Mouse (Mus musculus) erythroid progenitor cell, adult 5-6 weeks (primary cell): ENCODE results near the gene Zdhhc18. TPM values are rescaled to one million over a fixed set of nuclear protein-coding genes. Genes with fewer than 3 reads are reported as not detected.

Experiments
- ATAC-seq: replicated peaks from 2 replicates; pipeline ENCODE4 v1.8.0; 2016; ENCODE audit warnings: moderate number of reproducible peaks, mild to moderate bottlenecking, moderate TSS enrichment, inconsistent platforms; ENCODE audit not compliant: poor library complexity, low FRiP score, severe bottlenecking
- total RNA-seq, 2 experiments: library from RNA; stranded (forward) in 1 of 2; stranded (reverse) in 1 of 2; fragments of 150-400 nt in 1 of 2; fragments of 186-747, 209-891 nt in 1 of 2; gene quantifications; 2 replicates each; pipeline versions ENCODE4 v1.2.3 to v1.2.4; 2015 to 2017; ENCODE audit warnings: low replicate concordance in 2 of 2

Zdhhc18 gene
- total RNA-seq, 2 experiments from 2014 or later = 3.9 to 19.3 TPM

GRCm38 (mm10) chr4:133612416-133612815 is 37.5 kb downstream of the Zdhhc18 start:
- no peak for ATAC-seq

GRCm38 (mm10) chr4:133611815-133612214 is 38.1 kb downstream of the Zdhhc18 start:
- no peak for ATAC-seq

GRCm38 (mm10) chr4:133609719-133610118 is 40.2 kb downstream of the Zdhhc18 start:
- peak; percentile 81 for ATAC-seq

GRCm38 (mm10) chr4:133607284-133607683 is 42.7 kb downstream of the Zdhhc18 start:
- ATAC-seq = no peak

- no peak for ATAC-seq
Measured at GRCm38 (mm10) chr4:133605330-133605729, 44.6 kb downstream of the Zdhhc18 start.

- no peak for ATAC-seq
Measured at GRCm38 (mm10) chr4:133604856-133605255, 45.1 kb downstream of the Zdhhc18 start.

GRCm38 (mm10) chr4:133604175-133604574 is 45.8 kb downstream of the Zdhhc18 start:
- no peak for ATAC-seq

GRCm38 (mm10) chr4:133603056-133603455 is 46.9 kb downstream of the Zdhhc18 start:
- ATAC-seq = no peak

GRCm38 (mm10) chr4:133601721-133602218 is 48.2 kb downstream of the Zdhhc18 start, which contains the start of gene Sfn:
Gene Sfn, minus strand, starts transcription at chr4:133602168.
- 0 out of 2 replicates have a peak, but pooled peaks have one; percentile 13 for ATAC-seq

GRCm38 (mm10) chr4:133600306-133600705 is 49.6 kb downstream of the Zdhhc18 start:
- no peak for ATAC-seq

GRCm38 (mm10) chr4:133599571-133600073 is 50.3 kb downstream of the Zdhhc18 start:
- ATAC-seq = peak; percentile 95

GRCm38 (mm10) chr4:133599116-133599515 is 50.8 kb downstream of the Zdhhc18 start:
- no peak for ATAC-seq

- no peak for ATAC-seq
Measured at GRCm38 (mm10) chr4:133598616-133599015, 51.3 kb downstream of the Zdhhc18 start.

- no peak for ATAC-seq
Measured at GRCm38 (mm10) chr4:133596084-133596483, 53.9 kb downstream of the Zdhhc18 start.

- ATAC-seq = no peak
Measured at GRCm38 (mm10) chr4:133595538-133595937, 54.4 kb downstream of the Zdhhc18 start.

- peak; percentile 75 for ATAC-seq
Measured at GRCm38 (mm10) chr4:133592570-133592969, 57.4 kb downstream of the Zdhhc18 start.

GRCm38 (mm10) chr4:133584059-133584951 is 65.6 kb downstream of the Zdhhc18 start, which contains the start of gene Gpn2:
Gene Gpn2, plus strand, starts transcription at chr4:133584362.
- peak; percentile 90 for ATAC-seq

- 0 out of 2 replicates have a peak, but pooled peaks have one; percentile 7 for ATAC-seq
Measured at GRCm38 (mm10) chr4:133583690-133584058, 66.3 kb downstream of the Zdhhc18 start.

GRCm38 (mm10) chr4:133577983-133578382 is 72.0 kb downstream of the Zdhhc18 start:
- no peak for ATAC-seq

GRCm38 (mm10) chr4:133574843-133575202 is 75.1 kb downstream of the Zdhhc18 start:
- ATAC-seq = no peak; the same call in 1 of the 2 replicates
